Mouse (Mus musculus) lung, embryonic 16.5 days (tissue): Measurements from ENCODE around the gene 2310033P09Rik. TPM values are rescaled to one million over a fixed set of nuclear protein-coding genes. Genes with fewer than 3 reads are reported as not detected.
A peak's percentile ranks its signal among the peaks of the same experiment; 100 is the strongest.

Experiments used
- ATAC-seq: fragments of 200-750 bp; cut with Nextera tagmentation; 2 replicates; pipeline ENCODE4 v1.8.0; 2017; ENCODE audit warnings: low read depth, mild to moderate bottlenecking, moderate library complexity
- H3K27ac ChIP-seq: fragments of 300-500 bp; sonication (generic); 2 replicates; pipeline ENCODE4 v1.5.1; 2014; ENCODE audit warnings: mild to moderate bottlenecking, control low read depth, low read length
- H3K27me3 ChIP-seq: fragments of 300-500 bp; sonication (generic); 2 replicates; pipeline ENCODE4 v1.6.1; 2014; ENCODE audit warnings: low read depth, low read length, mixed read lengths; ENCODE audit not compliant: control insufficient read depth, insufficient read depth
- H3K36me3 ChIP-seq: fragments of 300-500 bp; sonication (generic); 2 replicates; pipeline ENCODE4 v1.6.1; 2014; ENCODE audit warnings: low read length; ENCODE audit not compliant: control insufficient read depth, insufficient read depth
- H3K4me1 ChIP-seq: fragments of 300-500 bp; sonication (generic); replicated peaks from 2 replicates; pipeline ENCODE4 v1.6.1; 2014; ENCODE audit warnings: low read length, mixed read lengths; ENCODE audit not compliant: control insufficient read depth, insufficient read depth
- H3K4me2 ChIP-seq: fragments of 300-500 bp; sonication (generic); 2 replicates; pipeline ENCODE4 v1.6.1; 2014; ENCODE audit warnings: low read depth, low read length, control low read depth
- H3K4me3 ChIP-seq: fragments of 300-500 bp; sonication (generic); 2 replicates; pipeline ENCODE4 v1.5.1; 2014; ENCODE audit warnings: mild to moderate bottlenecking, low read length, control low read depth
- H3K9ac ChIP-seq: fragments of 300-500 bp; sonication (generic); 2 replicates; pipeline ENCODE4 v1.6.1; 2014; ENCODE audit warnings: low read length, control low read depth
- H3K9me3 ChIP-seq: fragments of 300-500 bp; sonication (generic); 2 replicates; pipeline ENCODE4 v1.6.1; 2016; ENCODE audit warnings: low read length; ENCODE audit not compliant: control insufficient read depth
- WGBS: fragments of 180-500 bp; shearing (Covaris S2); extraction: QIAGEN DNeasy Blood & Tissue Kit; methylation state at CpG from one replicate; pipeline ENCODE4 v1.1.7; 2014; 5-methylcytosine and 5-hydroxymethylcytosine counted together
- polyA plus RNA-seq: library from polyadenylated mRNA; unstranded; fragments of >200 nt; fragmentation: Nextera tagmentation; extraction: Ambion mirVana; gene quantifications from 2 replicates; pipeline ENCODE4 v1.2.1, GENCODE M21; 2015

Gene 2310033P09Rik
- polyA plus RNA-seq, 1 experiment from 2014 or later, result 37.0 TPM

- H3K4me3 ChIP-seq, result peak overlapping the region; percentile 76
- ATAC-seq, result peak; percentile 95
- WGBS, result under 1% methylated on average over 46 of the region's 59 CpGs
- no peaks in the 10 kb centered on the region for H3K27me3 ChIP-seq
- peak overlapping the region; percentile 88 for H3K4me2 ChIP-seq
- no peaks in the 10 kb centered on the region for H3K9me3 ChIP-seq
- peak overlapping the region; percentile 91 for H3K27ac ChIP-seq
- peaks cover 10% of the 10 kb centered on the region; the same call in 1 of the 2 replicates for H3K4me1 ChIP-seq
- peak overlapping the region; percentile 83 for H3K9ac ChIP-seq
- H3K36me3 ChIP-seq, result no peaks in the 10 kb centered on the region
Measured at GRCm38 (mm10) chr11:59191231-59192058, 16.7 kb upstream of the 2310033P09Rik start.

- ATAC-seq, result peak; percentile 3; the same call in 1 of the 2 replicates
- 5% methylated on average over 16 of the region's 16 CpGs for WGBS
- H3K27me3 ChIP-seq, result no peaks in the 10 kb centered on the region
- H3K4me2 ChIP-seq, result peak within 1 kb of the TSS; percentile 88
- H3K9me3 ChIP-seq, result no peaks in the 10 kb centered on the region
- H3K36me3 ChIP-seq, result no peaks in the 10 kb centered on the region
- peaks cover 10% of the 10 kb centered on the region; the same call in 1 of the 2 replicates for H3K4me1 ChIP-seq
- peak within 1 kb of the TSS; percentile 76 for H3K4me3 ChIP-seq
- peak within 1 kb of the TSS; percentile 91 for H3K27ac ChIP-seq
- peak within 1 kb of the TSS; percentile 83 for H3K9ac ChIP-seq
Measured at GRCm38 (mm10) chr11:59192059-59192386, 16.1 kb upstream of the 2310033P09Rik start, which contains the start of gene Guk1. TSS of gene Guk1 (minus strand) at chr11:59192212.

- Histone ChIP-seq H3K36me3 (peaks cover 7% of the 10 kb centered on the region; the same call in 1 of the 2 replicates), H3K27ac (peak overlapping the region; percentile 63), H3K4me1 (peaks cover 5% of the 10 kb centered on the region), H3K27me3 (no peaks in the 10 kb centered on the region), H3K4me3 (no peak overlapping the region), H3K9ac (no peak overlapping the region), H3K4me2 (no peak overlapping the region), H3K9me3 (no peaks in the 10 kb centered on the region)
- ATAC-seq, result peak; percentile 32
Measured at GRCm38 (mm10) chr11:59196230-59196629, 11.9 kb upstream of the 2310033P09Rik start.

GRCm38 (mm10) chr11:59201216-59202002 is 6.7 kb upstream of the 2310033P09Rik start:
- 22% methylated on average over 16 of the region's 16 CpGs for WGBS
- Histone ChIP-seq H3K9ac (peak overlapping the region; percentile 89), H3K27me3 (no peaks in the 10 kb centered on the region), H3K4me2 (peak overlapping the region; percentile 92), H3K4me1 (peaks cover 15% of the 10 kb centered on the region), H3K4me3 (peak overlapping the region; percentile 95), H3K9me3 (no peaks in the 10 kb centered on the region), H3K27ac (peak overlapping the region; percentile 90), H3K36me3 (peaks cover 14% of the 10 kb centered on the region)
- ATAC-seq, result peak; percentile 34

GRCm38 (mm10) chr11:59202081-59202995 is 5.8 kb upstream of the 2310033P09Rik start, which contains the start of gene Mrpl55:
TSS of gene Mrpl55 (plus strand) at chr11:59202486.
- peak within 1 kb of the TSS; percentile 96 for H3K4me2 ChIP-seq
- no peaks in the 10 kb centered on the region for H3K27me3 ChIP-seq
- under 1% methylated on average over 63 of the region's 63 CpGs for WGBS
- peak within 1 kb of the TSS; percentile 90 for H3K27ac ChIP-seq
- peak within 1 kb of the TSS; percentile 95 for H3K4me3 ChIP-seq
- ATAC-seq, result peak; percentile 95
- H3K4me1 ChIP-seq, result peaks cover 15% of the 10 kb centered on the region
- H3K9ac ChIP-seq, result peak within 1 kb of the TSS; percentile 89
- H3K36me3 ChIP-seq, result peaks cover 15% of the 10 kb centered on the region
- H3K9me3 ChIP-seq, result no peaks in the 10 kb centered on the region

GRCm38 (mm10) chr11:59209003-59209441 is 901 bp downstream of the 2310033P09Rik start:
- peak; percentile 69 for ATAC-seq
- Histone ChIP-seq H3K36me3 (peaks cover 29% of the 10 kb centered on the region), H3K9me3 (no peaks in the 10 kb centered on the region), H3K4me3 (peak overlapping the region; percentile 89), H3K9ac (peak overlapping the region; percentile 91), H3K4me2 (peak overlapping the region; percentile 86), H3K4me1 (peaks cover 10% of the 10 kb centered on the region; the same call in 1 of the 2 replicates), H3K27ac (peak overlapping the region; percentile 95), H3K27me3 (no peaks in the 10 kb centered on the region)
- 4% methylated on average over 18 of the region's 18 CpGs for WGBS

- H3K36me3 ChIP-seq, result peaks cover 29% of the 10 kb centered on the region
Measured at GRCm38 (mm10) chr11:59209580-59209979, 1.5 kb downstream of the 2310033P09Rik start.

GRCm38 (mm10) chr11:59210020-59210419 is 1.9 kb downstream of the 2310033P09Rik start:
- WGBS, result 66% methylated on average over 4 of the region's 4 CpGs
- Histone ChIP-seq H3K9ac (no peak overlapping the region), H3K9me3 (no peaks in the 10 kb centered on the region), H3K27me3 (no peaks in the 10 kb centered on the region), H3K36me3 (peaks cover 29% of the 10 kb centered on the region), H3K4me1 (peaks cover 10% of the 10 kb centered on the region; the same call in 1 of the 2 replicates), H3K27ac (no peak overlapping the region), H3K4me2 (no peak overlapping the region), H3K4me3 (no peak overlapping the region)
- ATAC-seq, result no peak

More at GRCm38 (mm10) chr11:59209580-59209979, 1.5 kb downstream of the 2310033P09Rik start:
- peak overlapping the region; percentile 91 for H3K9ac ChIP-seq
- H3K27ac ChIP-seq, result no peak overlapping the region
- 55% methylated on average over 5 of the region's 5 CpGs for WGBS
- no peaks in the 10 kb centered on the region for H3K9me3 ChIP-seq
- peaks cover 10% of the 10 kb centered on the region; the same call in 1 of the 2 replicates for H3K4me1 ChIP-seq
- H3K27me3 ChIP-seq, result no peaks in the 10 kb centered on the region
- peak overlapping the region; percentile 89 for H3K4me3 ChIP-seq
- H3K4me2 ChIP-seq, result peak overlapping the region; percentile 86
- ATAC-seq, result no peak
